Mouse (Mus musculus) embryonic facial prominence, embryonic 14.5 days (tissue): ENCODE data around the gene Bmpr1b. TPM values are rescaled to one million over a fixed set of nuclear protein-coding genes. Genes with fewer than 3 reads are reported as not detected.
A peak's percentile ranks its signal among the peaks of the same experiment; 100 is the strongest.

Experiments used
- ATAC-seq: fragments of 200-750 bp; cut with Nextera tagmentation; 2 replicates; pipeline ENCODE4 v1.8.0; 2017; ENCODE audit warnings: low read depth, moderate number of reproducible peaks, moderate TSS enrichment
- DNase-seq: peaks from one replicate; pipeline ENCODE4 v3.0.0-alpha.2; 2015; ENCODE audit warnings: low spot score
- H3K27ac ChIP-seq: fragments of 300-500 bp; sonication (generic); replicated peaks from 2 replicates; pipeline ENCODE4 v1.5.1; 2014; ENCODE audit warnings: low read depth, mild to moderate bottlenecking, low read length, moderate library complexity
- H3K27me3 ChIP-seq: fragments of 300-500 bp; sonication (generic); replicated peaks from 2 replicates; pipeline ENCODE4 v1.6.1; 2014; ENCODE audit warnings: low read length; ENCODE audit not compliant: control insufficient read depth, insufficient read depth
- H3K36me3 ChIP-seq: fragments of 300-500 bp; sonication (generic); 2 replicates; pipeline ENCODE4 v1.6.1; 2014; ENCODE audit warnings: low read length, mixed read lengths; ENCODE audit not compliant: control insufficient read depth, insufficient read depth
- H3K4me1 ChIP-seq: fragments of 300-500 bp; sonication (generic); 2 replicates; pipeline ENCODE4 v1.6.1; 2014; ENCODE audit warnings: antibody characterized with exemption, low read length; ENCODE audit not compliant: control insufficient read depth, insufficient read depth
- H3K4me2 ChIP-seq: fragments of 300-500 bp; sonication (generic); 2 replicates; pipeline ENCODE4 v1.6.1; 2014; ENCODE audit warnings: low read depth, mild to moderate bottlenecking, low read length, moderate library complexity, mixed read lengths
- H3K4me3 ChIP-seq: fragments of 300-500 bp; sonication (generic); 2 replicates; pipeline ENCODE4 v1.5.1; 2014; ENCODE audit warnings: low read depth, mild to moderate bottlenecking, low read length
- H3K9ac ChIP-seq: fragments of 300-500 bp; sonication (generic); 2 replicates; pipeline ENCODE4 v1.6.1; 2014; ENCODE audit warnings: low read depth, mild to moderate bottlenecking, low read length, moderate library complexity, mixed read lengths
- H3K9me3 ChIP-seq: fragments of 300-500 bp; sonication (generic); 2 replicates; pipeline ENCODE4 v1.6.1; 2016; ENCODE audit warnings: low read length; ENCODE audit not compliant: control insufficient read depth
- WGBS: fragments of 180-500 bp; shearing (Covaris S2); extraction: QIAGEN DNeasy Blood & Tissue Kit; methylation state at CpG from one replicate; pipeline ENCODE4 v1.1.7; 2014; 5-methylcytosine and 5-hydroxymethylcytosine counted together
- polyA plus RNA-seq: library from polyadenylated mRNA; unstranded; fragments of >200 nt; fragmentation: Nextera tagmentation; extraction: Ambion mirVana; gene quantifications from 2 replicates; pipeline ENCODE4 v1.2.1, GENCODE M21; 2014

Bmpr1b gene
- polyA plus RNA-seq, 1 experiment from 2014 or later, result 7.1 TPM

GRCm38 (mm10) chr3:142043006-142043405 lies 126.2 kb downstream of the Bmpr1b start:
- H3K4me1 ChIP-seq, result no peaks in the 10 kb centered on the region
- H3K27me3 ChIP-seq, result no peaks in the 10 kb centered on the region
- DNase-seq, result no peak
- no peak overlapping the region for H3K4me3 ChIP-seq
- ATAC-seq, result no peak
- H3K9ac ChIP-seq, result no peak overlapping the region
- 77% methylated on average over 5 of the region's 5 CpGs for WGBS
- no peaks in the 10 kb centered on the region for H3K9me3 ChIP-seq
- H3K27ac ChIP-seq, result no peak overlapping the region
- no peak overlapping the region for H3K4me2 ChIP-seq
- no peaks in the 10 kb centered on the region for H3K36me3 ChIP-seq

GRCm38 (mm10) chr3:142040345-142040744 lies 128.9 kb downstream of the Bmpr1b start:
- Histone ChIP-seq H3K4me3 (no peak overlapping the region), H3K9ac (no peak overlapping the region), H3K27me3 (no peaks in the 10 kb centered on the region), H3K36me3 (no peaks in the 10 kb centered on the region), H3K27ac (no peak overlapping the region), H3K4me1 (no peaks in the 10 kb centered on the region), H3K9me3 (no peaks in the 10 kb centered on the region), H3K4me2 (no peak overlapping the region)
- no peak for ATAC-seq
- no peak for DNase-seq
- WGBS, result 72% methylated on average over 5 of the region's 5 CpGs

- Histone ChIP-seq H3K27ac (no peak overlapping the region), H3K9me3 (no peaks in the 10 kb centered on the region), H3K36me3 (no peaks in the 10 kb centered on the region), H3K4me3 (no peak overlapping the region), H3K4me2 (no peak overlapping the region), H3K27me3 (no peaks in the 10 kb centered on the region), H3K9ac (no peak overlapping the region), H3K4me1 (0 out of 2 replicates have a peak, but pooled peaks cover 3% of the 10 kb centered on the region)
- ATAC-seq (no peak), DNase-seq (no peak)
- 58% methylated on average over 4 of the region's 4 CpGs for WGBS
These were observed 135.1 kb downstream of the Bmpr1b start for GRCm38 (mm10) chr3:142034160-142034559.

- ATAC-seq (peak; percentile 68; the same call in 1 of the 2 replicates), DNase-seq (no peak)
- Histone ChIP-seq H3K36me3 (no peaks in the 10 kb centered on the region), H3K4me2 (no peak overlapping the region), H3K4me1 (no peaks in the 10 kb centered on the region), H3K27me3 (no peaks in the 10 kb centered on the region), H3K27ac (no peak overlapping the region), H3K9me3 (no peaks in the 10 kb centered on the region), H3K9ac (no peak overlapping the region), H3K4me3 (no peak overlapping the region)
- WGBS, result 71% methylated on average over 7 of the region's 7 CpGs
These were observed 149.5 kb downstream of the Bmpr1b start for GRCm38 (mm10) chr3:142019716-142020115.

- WGBS, result 68% methylated on average over 7 of the region's 7 CpGs
- Histone ChIP-seq H3K27me3 (no peaks in the 10 kb centered on the region), H3K4me2 (no peak overlapping the region), H3K4me3 (no peak overlapping the region), H3K9me3 (no peaks in the 10 kb centered on the region), H3K27ac (no peak overlapping the region), H3K9ac (no peak overlapping the region), H3K4me1 (no peaks in the 10 kb centered on the region), H3K36me3 (no peaks in the 10 kb centered on the region)
- ATAC-seq (no peak), DNase-seq (no peak)
These were observed 184.7 kb downstream of the Bmpr1b start for GRCm38 (mm10) chr3:141984548-141984947.

GRCm38 (mm10) chr3:141981613-141982432 lies 187.4 kb downstream of the Bmpr1b start:
- 74% methylated on average over 24 of the region's 24 CpGs for WGBS
- H3K9ac ChIP-seq, result no peak overlapping the region
- H3K4me2 ChIP-seq, result peak overlapping the region; percentile 1; the same call in 1 of the 2 replicates
- no peaks in the 10 kb centered on the region for H3K27me3 ChIP-seq
- no peak overlapping the region for H3K27ac ChIP-seq
- DNase-seq, result peak; percentile 19
- no peaks in the 10 kb centered on the region for H3K9me3 ChIP-seq
- H3K4me1 ChIP-seq, result no peaks in the 10 kb centered on the region
- no peak overlapping the region for H3K4me3 ChIP-seq
- ATAC-seq, result peak; percentile 75; the same call in 1 of the 2 replicates
- H3K36me3 ChIP-seq, result no peaks in the 10 kb centered on the region

GRCm38 (mm10) chr3:141966244-141966643 lies 203.0 kb downstream of the Bmpr1b start:
- Histone ChIP-seq H3K4me1 (peaks cover 3% of the 10 kb centered on the region; the same call in 1 of the 2 replicates), H3K4me3 (no peak overlapping the region), H3K36me3 (no peaks in the 10 kb centered on the region), H3K9me3 (no peaks in the 10 kb centered on the region), H3K9ac (no peak overlapping the region), H3K27ac (no peak overlapping the region), H3K4me2 (no peak overlapping the region), H3K27me3 (no peaks in the 10 kb centered on the region)
- DNase-seq (no peak), ATAC-seq (no peak)
- WGBS, result 55% methylated on average over 4 of the region's 4 CpGs

- Histone ChIP-seq H3K27me3 (no peaks in the 10 kb centered on the region), H3K27ac (no peak overlapping the region), H3K9ac (no peak overlapping the region), H3K4me3 (no peak overlapping the region), H3K4me1 (no peaks in the 10 kb centered on the region), H3K9me3 (no peaks in the 10 kb centered on the region), H3K4me2 (no peak overlapping the region), H3K36me3 (no peaks in the 10 kb centered on the region)
- WGBS, result 45% methylated on average over 6 of the region's 6 CpGs
- DNase-seq, result peak; percentile 34
- ATAC-seq, result no peak
These were observed 216.3 kb downstream of the Bmpr1b start for GRCm38 (mm10) chr3:141952931-141953330.

GRCm38 (mm10) chr3:141950642-141951041 lies 218.6 kb downstream of the Bmpr1b start:
- Histone ChIP-seq H3K27me3 (no peaks in the 10 kb centered on the region), H3K4me2 (no peak overlapping the region), H3K9me3 (no peaks in the 10 kb centered on the region), H3K27ac (no peak overlapping the region), H3K9ac (no peak overlapping the region), H3K4me1 (no peaks in the 10 kb centered on the region), H3K36me3 (no peaks in the 10 kb centered on the region), H3K4me3 (no peak overlapping the region)
- DNase-seq (no peak), ATAC-seq (no peak)
- WGBS, result 40% methylated on average over 8 of the region's 8 CpGs
